Mouse (Mus musculus): ENCODE results near the gene Enpp7. TPM values are rescaled to one million over a fixed set of nuclear protein-coding genes. Genes with fewer than 3 reads are reported as not detected.

Gene Enpp7
- polyA plus RNA-seq, 1 experiment from 2014 or later: not detected

DNA sequence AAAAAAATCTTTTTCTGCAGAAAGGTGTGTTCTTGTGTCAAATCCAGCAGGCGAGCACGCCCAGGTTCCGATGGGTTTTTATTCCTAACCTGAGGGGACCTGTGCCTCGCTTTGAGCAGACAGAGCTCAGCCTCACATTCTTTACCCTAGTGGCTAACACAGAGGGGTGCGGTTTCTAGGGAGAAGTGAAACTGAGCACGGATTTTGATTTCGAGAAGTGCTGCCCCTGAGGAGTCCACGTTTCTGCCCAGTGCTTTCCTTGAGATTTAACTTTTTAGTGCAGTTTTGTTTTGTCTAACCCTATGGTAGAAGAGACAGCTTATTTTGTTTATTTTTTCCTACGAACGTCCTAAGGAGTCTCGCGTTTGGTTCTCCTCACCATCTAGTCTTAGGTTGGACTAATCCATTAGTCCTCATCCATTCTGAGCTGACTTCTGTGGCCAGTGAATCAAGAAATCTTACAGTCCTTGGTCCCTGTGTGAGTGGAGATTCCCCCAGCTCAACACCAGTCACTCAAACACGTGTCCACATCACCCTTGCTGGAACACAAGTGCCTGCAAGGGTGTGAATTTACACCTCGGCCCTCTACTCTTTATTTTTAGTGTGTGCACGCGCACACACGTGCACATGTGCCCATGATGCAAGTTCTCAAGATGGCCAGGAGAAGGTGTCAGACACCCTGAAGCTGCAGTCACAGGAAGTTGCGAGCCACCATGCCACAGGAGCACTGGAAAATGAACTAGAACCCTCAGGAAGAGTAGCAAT lies 6.8 kb upstream of the Enpp7 start:
- H3K9ac ChIP-seq (ENCODE audit: low read depth, low read length): no peak overlapping the region
- no peak overlapping the region for H3K4me3 ChIP-seq (ENCODE audit: low read length)
- no peak overlapping the region for H3K4me2 ChIP-seq (replicated peaks; ENCODE audit: low read depth, low read length)
- H3K4me1 ChIP-seq (ENCODE audit: control insufficient read depth, insufficient read depth, low read length): no peaks in the 10 kb centered on the region
- H3K36me3 ChIP-seq (ENCODE audit: control insufficient read depth, insufficient read depth, low read length): no peaks in the 10 kb centered on the region
- peaks cover 5% of the 10 kb centered on the region for H3K27me3 ChIP-seq (ENCODE audit: control insufficient read depth, insufficient read depth, low read length)
- no peak for ATAC-seq (ENCODE audit: low FRiP score, low TSS enrichment)
- H3K9me3 ChIP-seq (ENCODE audit: control insufficient read depth, low read length): no peaks in the 10 kb centered on the region
- no peak overlapping the region for H3K27ac ChIP-seq (ENCODE audit: low read depth, low read length)
- WGBS: 65% methylated on average over 18 of the region's 18 CpGs

- no peak for ATAC-seq (ENCODE audit: low FRiP score, low TSS enrichment)
- WGBS: 42% methylated on average over 12 of the region's 12 CpGs
Measured at GRCm38 (mm10) chr11:118982593-118983113, 5.3 kb upstream of the Enpp7 start.

GRCm38 (mm10) chr11:118985571-118985970 lies 2.4 kb upstream of the Enpp7 start:
- Histone ChIP-seq H3K4me2 (replicated peaks; ENCODE audit: low read depth, low read length) (no peak overlapping the region), H3K36me3 (ENCODE audit: control insufficient read depth, insufficient read depth, low read length) (no peaks in the 10 kb centered on the region), H3K4me1 (ENCODE audit: control insufficient read depth, insufficient read depth, low read length) (no peaks in the 10 kb centered on the region), H3K9me3 (ENCODE audit: control insufficient read depth, low read length) (no peaks in the 10 kb centered on the region), H3K4me3 (ENCODE audit: low read length) (no peak overlapping the region), H3K9ac (ENCODE audit: low read depth, low read length) (no peak overlapping the region), H3K27me3 (ENCODE audit: control insufficient read depth, insufficient read depth, low read length) (no peaks in the 10 kb centered on the region), H3K27ac (ENCODE audit: low read depth, low read length) (no peak overlapping the region)
- WGBS: 64% methylated on average over 5 of the region's 5 CpGs
- no peak for ATAC-seq (ENCODE audit: low FRiP score, low TSS enrichment)

More at GRCm38 (mm10) chr11:118982593-118983113, 5.3 kb upstream of the Enpp7 start:
- no peaks in the 10 kb centered on the region for H3K4me1 ChIP-seq (ENCODE audit: control insufficient read depth, insufficient read depth, low read length)
- no peak overlapping the region for H3K9ac ChIP-seq (ENCODE audit: low read depth, low read length)
- H3K36me3 ChIP-seq (ENCODE audit: control insufficient read depth, insufficient read depth, low read length): no peaks in the 10 kb centered on the region
- H3K4me3 ChIP-seq (ENCODE audit: low read length): no peak overlapping the region
- peaks cover 3% of the 10 kb centered on the region for H3K27me3 ChIP-seq (ENCODE audit: control insufficient read depth, insufficient read depth, low read length)
- no peak overlapping the region for H3K4me2 ChIP-seq (replicated peaks; ENCODE audit: low read depth, low read length)
- no peaks in the 10 kb centered on the region for H3K9me3 ChIP-seq (ENCODE audit: control insufficient read depth, low read length)
- no peak overlapping the region for H3K27ac ChIP-seq (ENCODE audit: low read depth, low read length)

- 0 out of 2 replicates have a peak, but pooled peaks cover 6% of the 10 kb centered on the region for H3K27me3 ChIP-seq (ENCODE audit: control insufficient read depth, insufficient read depth, low read length)
- no peak for ATAC-seq (ENCODE audit: low FRiP score, low TSS enrichment)
- H3K27ac ChIP-seq (ENCODE audit: low read depth, low read length): no peak overlapping the region
- H3K36me3 ChIP-seq (ENCODE audit: control insufficient read depth, insufficient read depth, low read length): no peaks in the 10 kb centered on the region
- WGBS: 47% methylated on average over 3 of the region's 3 CpGs
- no peak overlapping the region for H3K9ac ChIP-seq (ENCODE audit: low read depth, low read length)
- H3K9me3 ChIP-seq (ENCODE audit: control insufficient read depth, low read length): no peaks in the 10 kb centered on the region
- no peak overlapping the region for H3K4me2 ChIP-seq (replicated peaks; ENCODE audit: low read depth, low read length)
- H3K4me1 ChIP-seq (ENCODE audit: control insufficient read depth, insufficient read depth, low read length): no peaks in the 10 kb centered on the region
- no peak overlapping the region for H3K4me3 ChIP-seq (ENCODE audit: low read length)
Measured at GRCm38 (mm10) chr11:118992781-118993180, 4.8 kb downstream of the Enpp7 start.

- no peak overlapping the region for H3K27ac ChIP-seq (ENCODE audit: low read depth, low read length)
- H3K9me3 ChIP-seq (ENCODE audit: control insufficient read depth, low read length): no peaks in the 10 kb centered on the region
- H3K36me3 ChIP-seq (ENCODE audit: control insufficient read depth, insufficient read depth, low read length): no peaks in the 10 kb centered on the region
- H3K27me3 ChIP-seq (ENCODE audit: control insufficient read depth, insufficient read depth, low read length): peaks cover 22% of the 10 kb centered on the region
- H3K4me2 ChIP-seq (replicated peaks; ENCODE audit: low read depth, low read length): no peak overlapping the region
- no peaks in the 10 kb centered on the region for H3K4me1 ChIP-seq (ENCODE audit: control insufficient read depth, insufficient read depth, low read length)
- ATAC-seq (ENCODE audit: low FRiP score, low TSS enrichment): no peak
- no peak overlapping the region for H3K4me3 ChIP-seq (ENCODE audit: low read length)
- H3K9ac ChIP-seq (ENCODE audit: low read depth, low read length): no peak overlapping the region
- 25% methylated on average over 4 of the region's 4 CpGs for WGBS
Measured at GRCm38 (mm10) chr11:118995448-118995847, 7.5 kb downstream of the Enpp7 start.

GRCm38 (mm10) chr11:118997182-118997581 lies 9.2 kb downstream of the Enpp7 start:
- no peak overlapping the region for H3K4me3 ChIP-seq (ENCODE audit: low read length)
- no peaks in the 10 kb centered on the region for H3K4me1 ChIP-seq (ENCODE audit: control insufficient read depth, insufficient read depth, low read length)
- no peak for ATAC-seq (ENCODE audit: low FRiP score, low TSS enrichment)
- H3K27me3 ChIP-seq (ENCODE audit: control insufficient read depth, insufficient read depth, low read length): peaks cover 26% of the 10 kb centered on the region
- no peaks in the 10 kb centered on the region for H3K9me3 ChIP-seq (ENCODE audit: control insufficient read depth, low read length)
- no peaks in the 10 kb centered on the region for H3K36me3 ChIP-seq (ENCODE audit: control insufficient read depth, insufficient read depth, low read length)
- no peak overlapping the region for H3K27ac ChIP-seq (ENCODE audit: low read depth, low read length)
- 71% methylated on average over 3 of the region's 3 CpGs for WGBS
- no peak overlapping the region for H3K4me2 ChIP-seq (replicated peaks; ENCODE audit: low read depth, low read length)
- no peak overlapping the region for H3K9ac ChIP-seq (ENCODE audit: low read depth, low read length)

- no peak overlapping the region for H3K9ac ChIP-seq (ENCODE audit: low read depth, low read length)
Measured at GRCm38 (mm10) chr11:118998540-118999265, 10.7 kb downstream of the Enpp7 start.

DNA sequence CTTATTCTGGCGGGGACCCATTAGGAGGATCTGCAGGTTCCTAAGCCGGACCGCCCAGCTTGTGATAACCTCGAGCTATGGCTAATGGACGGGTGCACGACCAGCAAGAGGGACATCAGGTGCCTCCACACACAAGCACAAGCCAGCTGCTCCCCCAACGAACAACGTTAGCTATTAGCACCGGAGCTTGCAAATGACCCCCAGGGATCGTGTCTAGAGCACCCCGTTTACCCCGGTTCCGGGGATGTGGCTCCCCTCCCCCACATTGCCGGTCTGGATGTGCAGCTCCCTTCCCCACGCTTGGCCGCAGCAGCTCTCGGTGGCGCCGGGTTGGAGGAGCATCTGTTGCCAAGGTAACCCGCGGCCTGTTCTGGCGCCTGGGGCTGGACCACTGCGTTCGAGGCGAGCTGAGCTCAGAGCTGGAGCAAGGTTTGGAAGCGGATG lies 11.4 kb downstream of the Enpp7 start:
- H3K27me3 ChIP-seq (ENCODE audit: control insufficient read depth, insufficient read depth, low read length): peaks cover 23% of the 10 kb centered on the region
- no peak overlapping the region for H3K27ac ChIP-seq (ENCODE audit: low read depth, low read length)
- no peaks in the 10 kb centered on the region for H3K36me3 ChIP-seq (ENCODE audit: control insufficient read depth, insufficient read depth, low read length)
- H3K9me3 ChIP-seq (ENCODE audit: control insufficient read depth, low read length): no peaks in the 10 kb centered on the region
- H3K4me2 ChIP-seq (replicated peaks; ENCODE audit: low read depth, low read length): no peak overlapping the region; the same call in 1 of the 2 replicates
- no peaks in the 10 kb centered on the region for H3K4me1 ChIP-seq (ENCODE audit: control insufficient read depth, insufficient read depth, low read length)
- no peak overlapping the region for H3K9ac ChIP-seq (ENCODE audit: low read depth, low read length)
- ATAC-seq (ENCODE audit: low FRiP score, low TSS enrichment): peak; percentile 40; the same call in 1 of the 2 replicates
- no peak overlapping the region; the same call in none of the 2 replicates for H3K4me3 ChIP-seq (ENCODE audit: low read length)
- WGBS: 5% methylated on average over 26 of the region's 26 CpGs

More at GRCm38 (mm10) chr11:118998540-118999265, 10.7 kb downstream of the Enpp7 start:
- ATAC-seq (ENCODE audit: low FRiP score, low TSS enrichment): peak; percentile 80
- H3K36me3 ChIP-seq (ENCODE audit: control insufficient read depth, insufficient read depth, low read length): no peaks in the 10 kb centered on the region
- no peak overlapping the region; the same call in 1 of the 2 replicates for H3K4me3 ChIP-seq (ENCODE audit: low read length)
- 13% methylated on average over 30 of the region's 30 CpGs for WGBS
- H3K27me3 ChIP-seq (ENCODE audit: control insufficient read depth, insufficient read depth, low read length): peaks cover 26% of the 10 kb centered on the region
- no peak overlapping the region for H3K27ac ChIP-seq (ENCODE audit: low read depth, low read length)
- no peak overlapping the region for H3K4me2 ChIP-seq (replicated peaks; ENCODE audit: low read depth, low read length)
- H3K4me1 ChIP-seq (ENCODE audit: control insufficient read depth, insufficient read depth, low read length): no peaks in the 10 kb centered on the region
- H3K9me3 ChIP-seq (ENCODE audit: control insufficient read depth, low read length): no peaks in the 10 kb centered on the region

DNA sequence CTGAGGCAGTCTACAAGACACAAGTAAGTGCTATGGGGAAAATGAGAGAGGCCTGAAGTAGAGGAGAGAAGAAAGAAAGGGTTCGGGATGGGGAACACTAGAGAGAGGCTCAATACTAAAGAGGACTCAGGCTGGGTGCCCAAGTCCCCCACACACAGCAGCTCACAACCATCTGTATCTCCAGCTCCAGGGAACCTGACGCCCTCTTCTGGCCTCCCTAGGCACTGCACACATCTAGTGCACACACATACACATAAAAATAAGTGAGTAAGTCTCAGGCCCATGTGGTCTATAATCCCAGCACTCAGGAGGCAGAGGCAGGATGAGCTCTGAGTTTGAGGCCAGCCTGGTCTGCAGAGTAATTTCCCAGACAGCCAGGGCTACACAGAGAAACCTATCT lies 12.9 kb downstream of the Enpp7 start:
- peaks cover 20% of the 10 kb centered on the region for H3K27me3 ChIP-seq (ENCODE audit: control insufficient read depth, insufficient read depth, low read length)
- 63% methylated on average over 2 of the region's 2 CpGs for WGBS
- no peak overlapping the region for H3K4me2 ChIP-seq (replicated peaks; ENCODE audit: low read depth, low read length)
- H3K36me3 ChIP-seq (ENCODE audit: control insufficient read depth, insufficient read depth, low read length): no peaks in the 10 kb centered on the region
- no peak overlapping the region for H3K9ac ChIP-seq (ENCODE audit: low read depth, low read length)
- no peaks in the 10 kb centered on the region for H3K4me1 ChIP-seq (ENCODE audit: control insufficient read depth, insufficient read depth, low read length)
- H3K4me3 ChIP-seq (ENCODE audit: low read length): no peak overlapping the region
- no peaks in the 10 kb centered on the region for H3K9me3 ChIP-seq (ENCODE audit: control insufficient read depth, low read length)
- H3K27ac ChIP-seq (ENCODE audit: low read depth, low read length): no peak overlapping the region
- ATAC-seq (ENCODE audit: low FRiP score, low TSS enrichment): no peak

All from kidney, embryonic 14.5 days (tissue).